Mouse (Mus musculus): ENCODE data around the gene Nup50.

The Nup50 gene

GRCm38 (mm10) chr15:84950053-84950452 lies 26.8 kb downstream of the Nup50 start:
- in situ Hi-C loops (cut with MboI, MseI), result loop anchor here (25.0 kb wide), 1 partner anchor 1662 kb away; no protein-coding TSS in a partner anchor

DNA sequence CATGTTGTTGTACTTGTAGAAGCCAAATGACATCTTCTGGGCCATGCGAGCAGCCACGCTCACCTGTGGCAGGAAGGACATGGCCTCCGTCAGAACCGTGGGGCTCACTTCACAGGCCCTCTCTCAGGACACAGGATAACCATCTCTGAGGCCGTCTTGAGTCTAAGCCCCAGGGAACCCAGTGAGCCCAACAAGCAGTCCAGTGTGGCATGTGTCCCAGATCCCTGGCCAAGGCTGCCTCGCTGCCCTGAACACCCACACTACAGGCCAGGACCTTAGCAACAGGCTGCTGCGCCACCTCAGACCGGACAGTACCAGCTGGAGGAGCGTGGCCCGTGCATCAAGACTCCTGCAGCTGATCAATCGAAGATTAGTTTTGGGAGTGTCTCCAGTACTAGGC lies 30.0 kb downstream of the Nup50 start:
- in situ Hi-C loops (cut with MboI, MseI), result loop anchor here (25.0 kb wide), 1 partner anchor 1659 kb away; no protein-coding TSS in a partner anchor

- in situ Hi-C loops (cut with MboI, MseI), result loop anchor here (25.0 kb wide), 1 partner anchor 1654 kb away; no protein-coding TSS in a partner anchor
Observed at GRCm38 (mm10) chr15:84957851-84958250, 34.6 kb downstream of the Nup50 start.

- in situ Hi-C loops (cut with MboI, MseI), result loop anchor here (25.0 kb wide), 1 partner anchor 1654 kb away; no protein-coding TSS in a partner anchor
Observed at GRCm38 (mm10) chr15:84958331-84958730, 35.1 kb downstream of the Nup50 start.

DNA sequence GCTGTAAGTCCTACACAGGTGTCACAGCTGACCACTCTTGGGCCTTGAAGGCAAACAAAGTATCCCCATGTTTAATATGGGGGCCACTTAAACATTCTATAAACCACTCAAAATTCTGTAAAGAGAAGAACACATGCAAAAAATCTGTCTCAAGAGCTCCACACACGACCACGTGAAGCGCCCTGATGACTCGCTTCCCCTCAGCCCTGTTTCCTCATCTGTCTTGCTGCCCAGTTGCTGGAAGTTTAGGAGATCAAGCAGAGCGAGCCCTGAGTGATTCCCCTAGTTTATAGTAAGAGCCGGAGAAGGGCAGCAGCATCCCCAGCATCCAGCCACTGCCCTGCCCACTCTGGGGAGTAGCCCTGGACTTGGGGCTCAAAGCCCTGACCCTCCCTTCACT lies 36.7 kb downstream of the Nup50 start:
- in situ Hi-C loops (cut with MboI, MseI), result loop anchor here (25.0 kb wide), 1 partner anchor 1652 kb away; no protein-coding TSS in a partner anchor

DNA sequence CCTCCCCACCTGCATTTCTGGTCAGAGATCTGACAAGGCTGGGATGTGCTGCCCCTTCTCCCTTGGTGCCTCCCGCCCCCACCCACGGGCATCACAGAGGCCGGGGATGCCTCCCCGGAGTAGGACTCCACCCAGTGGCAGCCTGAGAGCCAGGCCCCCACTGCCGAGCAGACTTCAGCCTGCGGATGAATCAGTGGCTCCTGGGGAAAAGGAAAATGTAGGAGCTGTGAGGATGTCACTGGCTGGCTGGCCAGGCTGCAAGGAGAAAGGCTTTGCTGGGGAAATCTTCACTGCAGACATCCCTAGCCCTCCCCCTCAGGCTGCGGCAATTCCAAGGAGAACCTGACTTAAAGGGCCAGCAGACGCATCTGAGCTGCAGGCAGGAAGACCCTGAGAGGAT lies 37.5 kb downstream of the Nup50 start:
- in situ Hi-C loops (cut with MboI, MseI), result loop anchor here (25.0 kb wide), 1 partner anchor 1652 kb away; no protein-coding TSS in a partner anchor

DNA sequence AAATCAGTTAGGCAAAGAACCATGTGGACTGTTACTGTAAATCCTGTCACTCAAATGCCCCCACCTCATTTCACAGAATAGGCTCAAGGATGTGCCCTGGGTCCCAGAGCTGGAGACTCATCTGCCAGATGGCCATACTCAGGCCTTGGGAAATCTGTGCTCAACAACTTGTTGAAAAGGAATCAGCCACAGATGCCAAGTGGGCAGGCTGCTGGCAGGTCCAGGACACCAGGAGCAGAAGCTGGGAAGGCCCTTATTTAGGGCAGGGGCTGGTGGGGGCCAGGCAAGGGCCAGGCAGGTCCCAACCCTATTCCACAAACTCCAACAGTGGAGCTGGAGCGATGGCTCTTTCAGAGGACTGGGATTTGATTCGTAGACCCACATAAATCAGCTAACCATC lies 39.3 kb downstream of the Nup50 start:
- in situ Hi-C loops (cut with MboI, MseI), result loop anchor here (25.0 kb wide), 1 partner anchor 1650 kb away; no protein-coding TSS in a partner anchor

DNA sequence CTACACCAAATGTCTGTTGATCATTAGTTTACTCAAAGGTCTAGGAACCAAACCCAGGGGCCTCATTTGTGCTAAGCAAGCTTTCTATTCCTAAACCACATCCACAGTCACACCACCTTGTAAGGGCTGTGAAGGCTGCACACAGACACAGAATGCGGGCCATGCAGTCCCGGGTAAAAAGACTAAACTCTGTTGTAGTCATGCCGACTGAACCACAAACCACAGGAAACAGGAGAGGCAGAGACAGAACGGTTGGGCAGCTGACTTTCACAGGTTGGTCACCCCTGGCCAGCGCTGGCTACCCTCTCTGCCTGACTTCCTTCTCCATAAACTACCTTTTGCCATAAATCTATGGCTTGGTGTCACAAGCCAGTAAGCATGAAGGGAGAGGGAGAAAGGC lies 41.6 kb downstream of the Nup50 start:
- in situ Hi-C loops (cut with MboI, MseI), result loop anchor here (25.0 kb wide), 1 partner anchor 1648 kb away; no protein-coding TSS in a partner anchor

GRCm38 (mm10) chr15:84965575-84966360 lies 42.6 kb downstream of the Nup50 start:
- in situ Hi-C loops (cut with MboI, MseI), result loop anchor here (25.0 kb wide), 1 partner anchor 1647 kb away; no protein-coding TSS in a partner anchor

DNA sequence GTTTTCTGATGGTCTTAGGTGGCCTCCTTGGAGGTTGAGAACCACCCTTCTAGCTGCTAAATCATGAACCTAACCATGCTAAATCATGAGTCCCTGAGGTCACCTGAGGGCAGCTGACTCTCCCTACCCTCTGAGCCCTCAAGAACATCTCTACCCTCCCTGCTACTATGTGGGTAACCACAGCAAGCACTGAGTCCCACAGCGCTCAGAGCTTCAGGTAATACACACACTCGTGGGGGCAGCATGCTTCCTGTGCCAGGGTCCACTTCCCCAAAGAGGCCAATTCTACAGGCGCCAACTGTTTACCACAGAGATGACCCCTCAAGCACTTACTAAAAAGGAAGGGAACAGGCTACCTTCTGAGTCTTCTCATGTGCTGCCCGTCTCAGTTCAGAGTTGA lies 45.3 kb downstream of the Nup50 start:
- in situ Hi-C loops (cut with MboI, MseI), result loop anchor here (25.0 kb wide), 1 partner anchor 1644 kb away; no protein-coding TSS in a partner anchor

- in situ Hi-C loops (cut with MboI, MseI), result loop anchor here (25.0 kb wide), 1 partner anchor 1639 kb away; no protein-coding TSS in a partner anchor
Observed at GRCm38 (mm10) chr15:84972860-84973543, 49.8 kb downstream of the Nup50 start.

DNA sequence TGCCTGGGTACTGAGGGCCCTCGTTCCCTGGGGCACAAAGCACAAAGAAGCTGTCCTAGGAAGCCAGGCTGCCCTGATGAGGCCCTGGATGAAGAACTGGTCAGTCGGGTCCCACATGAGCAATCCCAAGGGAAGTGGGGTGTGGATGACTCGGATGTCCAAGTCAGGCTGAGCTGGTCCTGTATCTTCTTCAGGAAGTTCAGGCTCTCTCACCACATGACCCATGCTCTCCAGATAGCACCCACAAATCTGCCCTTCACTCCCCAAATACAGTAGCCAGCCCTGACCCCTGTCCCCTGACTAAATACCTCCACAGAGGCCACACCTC lies 50.3 kb downstream of the Nup50 start:
- in situ Hi-C loops (cut with MboI, MseI), result loop anchor here (25.0 kb wide), 1 partner anchor 1639 kb away; no protein-coding TSS in a partner anchor

GRCm38 (mm10) chr15:84975729-84976128 lies 52.5 kb downstream of the Nup50 start:
- in situ Hi-C loops (cut with MboI, MseI), result no loop called here

DNA sequence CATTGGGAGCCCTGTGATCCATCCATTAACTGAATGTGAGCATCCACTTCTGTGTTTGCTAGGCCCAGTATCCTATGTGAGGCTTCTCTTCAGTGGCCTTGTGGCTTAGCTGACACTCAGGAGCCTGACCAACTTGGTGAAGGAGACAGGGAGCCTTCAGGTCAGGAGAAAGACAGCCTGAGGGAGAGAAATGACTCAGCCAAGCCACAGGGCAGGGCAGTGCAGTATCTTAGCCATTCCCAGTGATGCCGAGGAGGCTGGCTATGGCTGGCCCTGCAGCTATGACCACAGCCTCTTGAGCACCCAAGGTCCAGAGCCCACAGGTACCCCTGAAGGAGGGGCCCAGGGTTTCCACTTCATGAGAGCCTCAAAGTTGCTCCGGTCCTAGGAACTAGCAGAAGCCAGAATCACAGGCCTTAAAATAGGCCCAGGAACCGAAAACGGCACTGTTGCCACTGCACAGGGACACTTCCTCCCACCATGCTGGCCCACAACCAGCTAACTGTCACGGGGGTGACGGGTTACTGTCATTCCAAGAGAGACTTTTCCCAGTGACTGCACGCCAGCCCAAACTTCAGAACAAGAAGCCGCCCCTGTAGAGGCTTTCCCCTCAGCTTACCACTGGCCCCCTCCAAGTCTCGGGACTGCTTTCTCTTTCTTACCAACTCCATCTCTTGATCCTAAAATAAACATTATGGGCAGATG lies 58.5 kb downstream of the Nup50 start:
- in situ Hi-C loops (cut with MboI, MseI), result loop anchor here (10.0 kb wide), 1 partner anchor 127 kb away; the partner anchor contains the start of gene Phf21b

DNA sequence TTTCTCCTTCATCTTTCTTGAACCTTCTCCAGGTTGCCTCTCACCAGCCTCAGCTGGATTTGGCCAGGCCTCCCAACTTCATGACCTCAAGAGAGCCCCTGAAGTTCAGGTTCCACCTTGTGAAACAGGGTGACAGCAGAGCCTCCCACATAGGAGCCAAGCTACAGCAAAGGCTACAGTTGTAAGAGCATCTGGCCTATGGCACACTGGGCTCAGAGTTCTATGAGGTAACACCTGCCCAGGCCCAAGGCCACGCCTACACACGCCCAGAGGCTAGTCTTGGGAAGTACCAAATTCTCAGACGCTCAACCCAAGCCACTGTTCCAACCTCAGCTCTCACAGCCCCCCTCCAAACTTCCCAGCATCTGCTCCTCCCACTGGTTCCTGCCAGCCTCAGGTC lies 59.7 kb downstream of the Nup50 start:
- in situ Hi-C loops (cut with MboI, MseI), result loop anchor here (10.0 kb wide), 1 partner anchor 128 kb away; the partner anchor contains the start of gene Phf21b

DNA sequence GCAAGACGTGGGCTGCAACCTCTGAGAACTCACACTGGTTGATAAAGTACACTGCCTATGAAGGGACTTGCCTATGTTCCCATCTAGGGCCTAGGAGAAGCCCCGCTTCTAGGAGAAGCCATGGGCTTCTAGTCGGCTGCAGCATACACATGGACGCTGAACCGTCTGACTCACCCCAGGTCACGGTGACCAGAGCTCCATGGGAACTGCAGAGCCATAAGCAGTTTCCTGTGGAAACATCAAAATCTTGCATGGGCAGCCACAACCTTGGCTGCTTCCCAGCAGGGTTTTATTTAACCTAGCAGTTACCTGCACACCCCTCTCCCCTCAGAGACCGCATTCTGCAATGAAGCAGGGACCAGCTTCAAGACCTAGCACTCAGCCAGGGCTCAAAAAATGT lies 60.5 kb downstream of the Nup50 start:
- in situ Hi-C loops (cut with MboI, MseI), result loop anchor here (10.0 kb wide), 1 partner anchor 129 kb away; the partner anchor contains the start of gene Phf21b

DNA sequence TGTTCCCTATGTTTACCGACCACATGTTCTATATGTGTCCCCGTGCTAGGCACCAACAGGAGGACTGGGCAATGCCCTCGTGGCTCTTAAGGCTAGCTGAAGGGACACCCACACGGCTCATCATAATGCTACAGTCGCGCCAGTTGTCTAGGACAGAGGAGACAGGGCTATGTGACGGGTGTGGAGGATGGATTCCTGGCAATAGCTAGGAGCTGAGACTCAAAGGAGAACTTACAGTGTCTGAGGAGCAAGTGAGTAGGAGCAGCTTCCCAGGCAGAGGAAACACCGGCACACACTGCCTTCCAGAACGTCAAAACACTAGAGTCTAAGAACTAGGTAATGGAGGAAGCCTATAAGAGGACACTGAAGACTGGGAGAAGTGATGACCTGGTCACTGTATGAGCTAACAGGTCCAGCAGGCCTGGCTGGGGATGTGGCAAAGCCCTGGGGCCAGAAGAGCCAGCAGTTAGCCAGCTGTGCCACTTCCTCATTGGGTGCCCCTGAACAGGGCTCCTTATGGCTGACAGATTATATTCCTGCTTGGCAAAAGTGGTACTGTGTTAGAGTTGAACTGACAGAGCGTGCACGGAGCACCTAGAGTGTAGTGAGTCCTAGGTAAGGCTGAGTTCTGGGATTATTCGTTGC lies 62.4 kb downstream of the Nup50 start:
- in situ Hi-C loops (cut with MboI, MseI), result loop anchor here (5.0 to 10.0 kb wide), 2 partner anchors 63 to 131 kb away; partner anchors contain the start of genes Gm29666, Nup50 and Phf21b

- in situ Hi-C loops (cut with MboI, MseI), result loop anchor here (5.0 to 10.0 kb wide), 2 partner anchors 64 to 132 kb away; partner anchors contain the start of genes Gm29666, Nup50 and Phf21b
Observed at GRCm38 (mm10) chr15:84986171-84987019, 63.2 kb downstream of the Nup50 start.

- in situ Hi-C loops (cut with MboI, MseI), result loop anchor here (5.0 to 10.0 kb wide), 2 partner anchors 65 to 132 kb away; partner anchors contain the start of genes Gm29666, Nup50 and Phf21b
Observed at GRCm38 (mm10) chr15:84987020-84987815, 64.0 kb downstream of the Nup50 start.

Measured in T-helper 1 cell (primary cell).